Mouse (Mus musculus) cortical plate, adult 2 months (tissue): ENCODE data around the gene Neurod4.

Experiments used
- CTCF ChIP-seq: fragments of 200-500 bp; IDR thresholded peaks from 2 replicates; pipeline ENCODE4 v1.5.1; 2011; ENCODE audit warnings: mild to moderate bottlenecking, control low read depth, low read length; ENCODE audit not compliant: insufficient read depth; ENCODE audit errors: extremely low read depth
- POLR2A ChIP-seq: fragments of 200-500 bp; IDR thresholded peaks from 2 replicates; pipeline ENCODE4 v1.6.1; 2011; ENCODE audit warnings: mild to moderate bottlenecking, low read length, control low read depth; ENCODE audit not compliant: insufficient read depth; ENCODE audit errors: extremely low read depth

- TF ChIP-seq CTCF (no peak), POLR2A (no peak)
These were observed 45.5 kb downstream of the Neurod4 start for GRCm38 (mm10) chr10:130234576-130234975.
